Mouse (Mus musculus) MEL (cell line): Measurements from ENCODE around the gene Gm49416. TPM values are rescaled to one million over a fixed set of nuclear protein-coding genes. Genes with fewer than 3 reads are reported as not detected.

Experiments
- DNase-seq: peaks from one replicate; pipeline ENCODE4 v3.0.0; 2011; ENCODE audit warnings: low read depth, low spot score
- H3K27ac ChIP-seq: 2 replicates; pipeline ENCODE4 v1.5.1; 2012; ENCODE audit warnings: low read depth, mild to moderate bottlenecking, control low read depth, low read length, moderate library complexity; ENCODE audit not compliant: control insufficient read depth
- H3K27me3 ChIP-seq, 2 experiments: fragments of 150-350 bp in 1 of 2; sonication (generic) in 1 of 2; 2 replicates each; pipeline ENCODE4 v1.6.1; 2012; ENCODE audit warnings: low read length in 2 of 2, mild to moderate bottlenecking in 2 of 2, improper control_type of control experiment in 1 of 2, moderate library complexity in 1 of 2; ENCODE audit not compliant: insufficient read depth in 2 of 2, control insufficient read depth in 1 of 2
- H3K36me3 ChIP-seq, 2 experiments: 2 replicates each; pipeline ENCODE4 v1.6.1; 2012 to 2014; ENCODE audit warnings: low read length in 2 of 2, improper control_type of control experiment in 1 of 2, inconsistent platforms in 1 of 2, mild to moderate bottlenecking in 1 of 2; ENCODE audit not compliant: insufficient read depth in 2 of 2, control insufficient read depth in 1 of 2
- H3K4me1 ChIP-seq, 2 experiments: fragments of 150-350 bp in 1 of 2; sonication (generic) in 1 of 2; 2 replicates each; pipeline ENCODE4 v1.6.1; 2012; ENCODE audit warnings: low read length in 2 of 2, improper control_type of control experiment in 1 of 2, mild to moderate bottlenecking in 1 of 2; ENCODE audit not compliant: insufficient read depth in 2 of 2, control insufficient read depth in 1 of 2
- H3K4me3 ChIP-seq, 2 experiments: fragments of 150-350 bp in 1 of 2; sonication (generic) in 1 of 2; 2 replicates each; pipeline ENCODE4 v1.5.1; 2012; ENCODE audit warnings: low read depth in 2 of 2, low read length in 2 of 2, mild to moderate bottlenecking in 2 of 2, moderate library complexity in 2 of 2, control low read depth in 1 of 2, improper control_type of control experiment in 1 of 2; ENCODE audit not compliant: control insufficient read depth in 1 of 2, insufficient read depth in 1 of 2
- H3K79me2 ChIP-seq: 2 replicates; pipeline ENCODE4 v1.6.1; 2012; ENCODE audit warnings: mild to moderate bottlenecking, low read length, moderate library complexity; ENCODE audit not compliant: control insufficient read depth, poor library complexity, insufficient read depth
- H3K9ac ChIP-seq: 2 replicates; pipeline ENCODE4 v1.6.1; 2012; ENCODE audit warnings: low read depth, mild to moderate bottlenecking, control low read depth, low read length, moderate library complexity; ENCODE audit not compliant: control insufficient read depth, poor library complexity, severe bottlenecking
- H3K9me3 ChIP-seq: fragments of 150-350 bp; sonication (generic); replicated peaks from 2 replicates; pipeline ENCODE4 v1.6.1; 2012; ENCODE audit warnings: mild to moderate bottlenecking, low read length, improper control_type of control experiment, moderate library complexity; ENCODE audit not compliant: insufficient read depth
- BHLHE40 ChIP-seq: IDR thresholded peaks from 2 replicates; pipeline ENCODE4 v1.6.1; 2012; ENCODE audit warnings: low read depth, mild to moderate bottlenecking, inconsistent platforms, low read length, improper control_type of control experiment, borderline replicate concordance
- CHD1 ChIP-seq: IDR thresholded peaks from 2 replicates; pipeline ENCODE4 v1.6.1; 2012; ENCODE audit warnings: low read depth, mild to moderate bottlenecking, inconsistent platforms, low read length, improper control_type of control experiment
- CHD2 ChIP-seq: IDR thresholded peaks from 2 replicates; pipeline ENCODE4 v1.6.1; 2011; ENCODE audit warnings: low read length, improper control_type of control experiment
- CTCF ChIP-seq, 3 experiments: IDR thresholded peaks in 2 of 3; conservative IDR thresholded peaks in 1 of 3; 2 replicates each; pipeline ENCODE4 v1.5.1; 2011 to 2012; ENCODE audit warnings: low read length in 3 of 3, low read depth in 2 of 3, mild to moderate bottlenecking in 2 of 3, improper control_type of control experiment in 1 of 3, inconsistent platforms in 1 of 3, mixed read lengths in 1 of 3, moderate library complexity in 1 of 3; ENCODE audit not compliant: control insufficient read depth in 1 of 3, insufficient read depth in 1 of 3, poor library complexity in 1 of 3, severe bottlenecking in 1 of 3
- E2F4 ChIP-seq: IDR thresholded peaks from 2 replicates; pipeline ENCODE4 v1.6.1; 2011; ENCODE audit warnings: low read depth, low read length, improper control_type of control experiment, borderline replicate concordance
- ELF1 ChIP-seq: IDR thresholded peaks from 2 replicates; pipeline ENCODE4 v1.6.1; 2014; ENCODE audit warnings: low read depth, mild to moderate bottlenecking, inconsistent platforms, low read length, improper control_type of control experiment, moderate library complexity
- EP300 ChIP-seq, 2 experiments: IDR thresholded peaks; 2 replicates each; pipeline ENCODE4 v1.6.1; 2011; ENCODE audit warnings: improper control_type of control experiment in 2 of 2, low read length in 2 of 2, low read depth in 1 of 2, mild to moderate bottlenecking in 1 of 2
- ETS1 ChIP-seq: IDR thresholded peaks from 2 replicates; pipeline ENCODE4 v1.6.1; 2012; ENCODE audit warnings: low read depth, mild to moderate bottlenecking, inconsistent platforms, low read length, improper control_type of control experiment, moderate library complexity
- GABPA ChIP-seq: IDR thresholded peaks from 2 replicates; pipeline ENCODE4 v1.6.1; 2012; ENCODE audit warnings: low read depth, mild to moderate bottlenecking, inconsistent platforms, low read length, improper control_type of control experiment, moderate library complexity
- GATA1 ChIP-seq: IDR thresholded peaks from 2 replicates; pipeline ENCODE4 v1.6.1; 2011; ENCODE audit warnings: low read depth, low read length, improper control_type of control experiment
- HCFC1 ChIP-seq: IDR thresholded peaks from 2 replicates; pipeline ENCODE4 v1.6.1; 2012; ENCODE audit warnings: low read depth, mild to moderate bottlenecking, inconsistent platforms, low read length, improper control_type of control experiment, moderate library complexity
- JUND ChIP-seq: IDR thresholded peaks from 2 replicates; pipeline ENCODE4 v1.6.1; 2011; ENCODE audit warnings: low read depth, mild to moderate bottlenecking, improper control_type of control experiment, low read length
- KAT2A ChIP-seq: conservative IDR thresholded peaks from 2 replicates; pipeline ENCODE4 v1.6.1; 2012; ENCODE audit warnings: low read depth, low read length, improper control_type of control experiment, inconsistent platforms
- MAFK ChIP-seq: IDR thresholded peaks from 2 replicates; pipeline ENCODE4 v1.6.1; 2011; ENCODE audit warnings: low read depth, mild to moderate bottlenecking, low read length, improper control_type of control experiment, borderline replicate concordance
- MAX ChIP-seq: IDR thresholded peaks from 2 replicates; pipeline ENCODE4 v1.6.1; 2011; ENCODE audit warnings: low read length, improper control_type of control experiment
- MAZ ChIP-seq: IDR thresholded peaks from 2 replicates; pipeline ENCODE4 v1.6.1; 2012; ENCODE audit warnings: low read depth, mild to moderate bottlenecking, inconsistent platforms, low read length, improper control_type of control experiment
- MEF2A ChIP-seq: IDR thresholded peaks from 2 replicates; pipeline ENCODE4 v1.6.1; 2014; ENCODE audit warnings: low read depth, mild to moderate bottlenecking, inconsistent platforms, low read length, improper control_type of control experiment; ENCODE audit not compliant: poor library complexity, insufficient replicate concordance, severe bottlenecking; ENCODE audit errors: extremely low read depth
- MXI1 ChIP-seq: IDR thresholded peaks from 2 replicates; pipeline ENCODE4 v1.6.1; 2011; ENCODE audit warnings: mild to moderate bottlenecking, low read depth, low read length, improper control_type of control experiment
- MYB ChIP-seq: IDR thresholded peaks from 2 replicates; pipeline ENCODE4 v1.6.1; 2011; ENCODE audit warnings: mild to moderate bottlenecking, low read depth, low read length, improper control_type of control experiment
- MYC ChIP-seq: IDR thresholded peaks from 2 replicates; pipeline ENCODE4 v1.6.1; 2011; ENCODE audit warnings: low read depth, mild to moderate bottlenecking, low read length, improper control_type of control experiment, moderate library complexity
- NRF1 ChIP-seq: IDR thresholded peaks from 2 replicates; pipeline ENCODE4 v1.6.1; 2014; ENCODE audit warnings: low read depth, mild to moderate bottlenecking, inconsistent platforms, low read length, improper control_type of control experiment, moderate library complexity; ENCODE audit not compliant: poor library complexity, insufficient read depth, severe bottlenecking
- POLR2A ChIP-seq, 2 experiments: IDR thresholded peaks; 2 replicates each; pipeline ENCODE4 v1.6.1; 2011 to 2012; ENCODE audit warnings: low read length in 2 of 2, mild to moderate bottlenecking in 2 of 2, control low read depth in 1 of 2, improper control_type of control experiment in 1 of 2, low read depth in 1 of 2, moderate library complexity in 1 of 2; ENCODE audit not compliant: control insufficient read depth in 1 of 2, insufficient read depth in 1 of 2, poor library complexity in 1 of 2
- POLR2AphosphoS2 ChIP-seq: IDR thresholded peaks from 2 replicates; pipeline ENCODE4 v1.6.1; 2011; ENCODE audit warnings: low read length, improper control_type of control experiment
- POLR2AphosphoS5 ChIP-seq: IDR thresholded peaks from 2 replicates; pipeline ENCODE4 v1.6.1; 2012; ENCODE audit warnings: low read depth, borderline replicate concordance, mild to moderate bottlenecking, inconsistent platforms, low read length, moderate library complexity, mixed read lengths
- RAD21 ChIP-seq: IDR thresholded peaks from 2 replicates; pipeline ENCODE4 v1.6.1; 2011; ENCODE audit warnings: mild to moderate bottlenecking, low read depth, low read length, improper control_type of control experiment
- RCOR1 ChIP-seq: IDR thresholded peaks from 2 replicates; pipeline ENCODE4 v1.6.1; 2012; ENCODE audit warnings: low read depth, mild to moderate bottlenecking, inconsistent platforms, low read length, improper control_type of control experiment
- SIN3A ChIP-seq: IDR thresholded peaks from 2 replicates; pipeline ENCODE4 v1.6.1; 2012; ENCODE audit warnings: low read length, improper control_type of control experiment, inconsistent platforms
- SMC3 ChIP-seq: IDR thresholded peaks from 2 replicates; pipeline ENCODE4 v1.6.1; 2011; ENCODE audit warnings: low read depth, low read length, improper control_type of control experiment
- TAL1 ChIP-seq: IDR thresholded peaks from 2 replicates; pipeline ENCODE4 v1.6.1; 2012; ENCODE audit warnings: mild to moderate bottlenecking, inconsistent platforms, low read length, moderate library complexity, mixed read lengths
- TBP ChIP-seq: IDR thresholded peaks from 2 replicates; pipeline ENCODE4 v1.8.0; 2011; ENCODE audit warnings: low read depth, low read length, improper control_type of control experiment
- TCF12 ChIP-seq: IDR thresholded peaks from 2 replicates; pipeline ENCODE4 v1.6.1; 2014; ENCODE audit warnings: low read depth, mild to moderate bottlenecking, inconsistent platforms, low read length, improper control_type of control experiment, moderate library complexity
- UBTF ChIP-seq: IDR thresholded peaks from 2 replicates; pipeline ENCODE4 v1.6.1; 2012; ENCODE audit warnings: low read depth, mild to moderate bottlenecking, inconsistent platforms, low read length, improper control_type of control experiment, moderate library complexity, borderline replicate concordance; ENCODE audit not compliant: insufficient read depth
- USF1 ChIP-seq: IDR thresholded peaks from 2 replicates; pipeline ENCODE4 v1.6.1; 2014; ENCODE audit warnings: low read depth, mild to moderate bottlenecking, inconsistent platforms, low read length, improper control_type of control experiment, moderate library complexity
- USF2 ChIP-seq, 2 experiments: IDR thresholded peaks; 2 replicates each; pipeline ENCODE4 v1.6.1; 2011 to 2012; ENCODE audit warnings: improper control_type of control experiment in 2 of 2, low read length in 2 of 2, borderline replicate concordance in 1 of 2, inconsistent platforms in 1 of 2, low read depth in 1 of 2, mild to moderate bottlenecking in 1 of 2; ENCODE audit not compliant: insufficient read depth in 1 of 2
- ZC3H11A ChIP-seq: IDR thresholded peaks from 2 replicates; pipeline ENCODE4 v1.6.1; 2012; ENCODE audit warnings: low read depth, mild to moderate bottlenecking, inconsistent platforms, low read length, improper control_type of control experiment
- ZNF384 ChIP-seq: IDR thresholded peaks from 2 replicates; pipeline ENCODE4 v1.6.1; 2012; ENCODE audit warnings: low read depth, mild to moderate bottlenecking, inconsistent platforms, low read length, improper control_type of control experiment
- polyA plus RNA-seq, 2 experiments: library from polyadenylated mRNA; stranded (reverse) in 1 of 2; unstranded in 1 of 2; fragments of >175 nt in 1 of 2; fragments of >200 nt in 1 of 2; gene quantifications; 2 replicates each; pipeline versions ENCODE4 v1.2.1 to v1.2.4; 2012; ENCODE audit warnings: low replicate concordance in 2 of 2, low read depth in 1 of 2; ENCODE audit not compliant: insufficient read length in 2 of 2, insufficient read depth in 1 of 2, missing spikeins in 1 of 2
- total RNA-seq: library from RNA; depleted of rRNA; stranded (reverse); fragments of 300-350 nt; gene quantifications from 2 replicates; pipeline ENCODE4 v1.2.3, GENCODE M21; 2012

Gene Gm49416
- total and polyA plus RNA-seq, 3 experiments: 0.77 to 31.2 TPM; not detected in 1

GRCm38 (mm10) chr19:8859018-8859417 is 29.7 kb upstream of the Gm49416 start:
- Histone ChIP-seq H3K36me3 (no peaks in the 10 kb centered on the region), H3K9ac (no peak overlapping the region), H3K4me3 (no peak overlapping the region), H3K79me2 (no peaks in the 10 kb centered on the region), H3K27ac (no peak overlapping the region), H3K9me3 (no peaks in the 10 kb centered on the region), H3K4me1 (no peaks in the 10 kb centered on the region), H3K27me3 (no peaks in the 10 kb centered on the region)
- TF ChIP-seq MAX: no peak
- TF ChIP-seq GATA1: no peak
- TF ChIP-seq HCFC1: no peak
- no peak for TF ChIP-seq KAT2A
- no peak for TF ChIP-seq UBTF
- no peak for TF ChIP-seq NRF1
- TF ChIP-seq MEF2A: no peak
- no peak for TF ChIP-seq ELF1
- TF ChIP-seq RAD21: peak; percentile 76
- no peak for TF ChIP-seq ETS1
- TF ChIP-seq MAZ: no peak
- peak; percentile 94 for TF ChIP-seq SMC3
- TF ChIP-seq ZC3H11A: peak; percentile 82
- no peak for TF ChIP-seq CHD2
- TF ChIP-seq TAL1: no peak
- no peak for TF ChIP-seq POLR2AphosphoS5
- TF ChIP-seq EP300 (IDR thresholded peaks at IDR 0.05; ENCODE audit: low read depth in 1 of 2, low read length in 2 of 2): no peak
- TF ChIP-seq SIN3A: 0 out of 2 replicates have a peak, but pooled peaks have one; percentile 28
- no peak for TF ChIP-seq MXI1
- TF ChIP-seq MAFK: no peak
- TF ChIP-seq MYC: no peak
- no peak for TF ChIP-seq RCOR1
- no peak for TF ChIP-seq MYB
- no peak for TF ChIP-seq ZNF384
- TF ChIP-seq TCF12: no peak
- TF ChIP-seq USF2 (IDR thresholded peaks at IDR 0.05; ENCODE audit: borderline replicate concordance in 1 of 2, insufficient read depth in 1 of 2, low read depth in 1 of 2, low read length in 2 of 2): no peak
- TF ChIP-seq BHLHE40: no peak
- no peak for TF ChIP-seq POLR2AphosphoS2
- TF ChIP-seq GABPA: no peak
- no peak for TF ChIP-seq CHD1
- peak; percentile 52 to 80 (median 55) for TF ChIP-seq CTCF (IDR thresholded peaks at IDR 0.05 in 2 of 3, conservative IDR thresholded peaks at IDR 0.05 in 1 of 3; ENCODE audit: control insufficient read depth in 1 of 3, insufficient read depth in 1 of 3, low read depth in 2 of 3, low read length in 3 of 3, poor library complexity in 1 of 3, severe bottlenecking in 1 of 3)
- TF ChIP-seq USF1: no peak
- TF ChIP-seq TBP: peak; percentile 54; the same call in 1 of the 2 replicates
- no peak for TF ChIP-seq JUND
- no peak for TF ChIP-seq POLR2A (IDR thresholded peaks at IDR 0.05; ENCODE audit: control insufficient read depth in 1 of 2, insufficient read depth in 1 of 2, low read depth in 1 of 2, low read length in 2 of 2, poor library complexity in 1 of 2)
- TF ChIP-seq E2F4: no peak
- peak; percentile 63 for DNase-seq
